In genomic region chr19:7019191-7019590, GRCm38 (mm10) we compare ENCODE assay signal across 8 mouse cellular contexts. TPM values are rescaled to one million over a fixed set of nuclear protein-coding genes. Genes with fewer than 3 reads are reported as not detected.
A peak's percentile ranks its signal among the peaks of the same experiment; 100 is the strongest.
DNase-seq lines count a peak whose midpoint lies in the region; ATAC-seq lines count a peak whose summit lies in the region.
"Had no signal": no experiment of that assay in that cellular context is flagged by ENCODE, and none has a peak within 500 bp of the region (broad histone marks: within the 10 kb centered on the region; RNA-seq: fewer than 3 reads in every experiment).

Gene Fermt3 (minus strand): TSS chr19:7019469.

- H3K27me3 ChIP-seq in liver, embryonic 11.5 days (replicated peaks; ENCODE audit: control insufficient read depth, insufficient read depth, low read length) = no peaks in the 10 kb centered on the region
- H3K27me3 ChIP-seq: hindbrain, embryonic 15.5 days had no signal

- DNase-seq in urinary bladder, adult 2 months (ENCODE audit: low spot score) = no peak
- DNase-seq in urinary bladder, postnatal 10 days (ENCODE audit: low spot score) = no peak
- DNase-seq in gonadal fat pad, adult 2 months (ENCODE audit: low read depth) = no peak
- peak; percentile 71 for DNase-seq in liver, embryonic 11.5 days (ENCODE audit: low spot score)
- peak; percentile 47 for DNase-seq in skeletal muscle tissue, adult 2 months (ENCODE audit: low read depth, low spot score)
- no peak for DNase-seq in cerebellum, adult 11 months
- no peak for DNase-seq in embryo, embryonic 9.5 days (ENCODE audit: extremely low spot score)

- H3K9me3 ChIP-seq in liver, embryonic 11.5 days (ENCODE audit: control insufficient read depth, low read length) = no peaks in the 10 kb centered on the region
- H3K9me3 ChIP-seq: hindbrain, embryonic 15.5 days had no signal

- H3K4me3 ChIP-seq in liver, embryonic 11.5 days (ENCODE audit: low read depth, low read length) = peak within 1 kb of the TSS; percentile 61
- H3K4me3 ChIP-seq: hindbrain, embryonic 15.5 days had no signal

- peak within 1 kb of the TSS; percentile 88 for H3K27ac ChIP-seq in liver, embryonic 11.5 days (ENCODE audit: low read depth, low read length)

- peak; percentile 77 for ATAC-seq in liver, embryonic 11.5 days (replicated peaks; ENCODE audit: low FRiP score)

- H3K4me1 ChIP-seq in liver, embryonic 11.5 days (replicated peaks; ENCODE audit: control insufficient read depth, insufficient read depth, low read length) = peaks cover 20% of the 10 kb centered on the region
- H3K4me1 ChIP-seq: hindbrain, embryonic 15.5 days had no signal

- 28% methylated on average over 5 of the region's 5 CpGs for WGBS in liver, embryonic 11.5 days

- peak within 1 kb of the TSS; percentile 75 for H3K4me2 ChIP-seq in liver, embryonic 11.5 days
- H3K4me2 ChIP-seq: hindbrain, embryonic 15.5 days had no signal

- H3K36me3 ChIP-seq in liver, embryonic 11.5 days (ENCODE audit: control insufficient read depth, insufficient read depth, low read length) = peaks cover 41% of the 10 kb centered on the region

- peak within 1 kb of the TSS; percentile 81 for H3K9ac ChIP-seq in liver, embryonic 11.5 days (ENCODE audit: low read depth, low read length)
- H3K9ac ChIP-seq: hindbrain, embryonic 15.5 days had no signal

RNA-seq across cellular contexts. Expression of gene Fermt3, which starts in this region (rescaled TPM):
- polyA plus RNA-seq in urinary bladder, adult 2 months (2012; rRNA removed) = 13.9 and 15.7 TPM in 2 replicates
- polyA plus RNA-seq in gonadal fat pad, adult 2 months (2012; rRNA removed) = 10.3 and 11.8 TPM in 2 replicates
- polyA plus RNA-seq in liver, embryonic 11.5 days (2014; fragmentation: Nextera tagmentation; extraction: Ambion mirVana) = 155 and 170 TPM in 2 replicates

Comparison
In these comparisons a context has a peak if more than half of its experiments do, and no peak if none do; other contexts are left out.
1. DNase-seq: peak in liver, embryonic 11.5 days (single experiment) and skeletal muscle tissue, adult 2 months (single experiment); none in urinary bladder, adult 2 months (single experiment), urinary bladder, postnatal 10 days (single experiment), gonadal fat pad, adult 2 months (single experiment), cerebellum, adult 11 months (single experiment) and embryo, embryonic 9.5 days (single experiment).